Mouse (Mus musculus): ENCODE results near the gene Gm13088. TPM values are rescaled to one million over a fixed set of nuclear protein-coding genes. Genes with fewer than 3 reads are reported as not detected.
"Not testable (repeated sequence)": the region's sequence is repeated elsewhere in the genome, so short reads cannot be mapped to it uniquely, and the experiment has no call there.

The Gm13088 gene
- total RNA-seq (2014; rRNA removed) (not detected in 2 replicates), polyA plus RNA-seq (2012; rRNA removed) (not detected in 2 replicates)

DNA sequence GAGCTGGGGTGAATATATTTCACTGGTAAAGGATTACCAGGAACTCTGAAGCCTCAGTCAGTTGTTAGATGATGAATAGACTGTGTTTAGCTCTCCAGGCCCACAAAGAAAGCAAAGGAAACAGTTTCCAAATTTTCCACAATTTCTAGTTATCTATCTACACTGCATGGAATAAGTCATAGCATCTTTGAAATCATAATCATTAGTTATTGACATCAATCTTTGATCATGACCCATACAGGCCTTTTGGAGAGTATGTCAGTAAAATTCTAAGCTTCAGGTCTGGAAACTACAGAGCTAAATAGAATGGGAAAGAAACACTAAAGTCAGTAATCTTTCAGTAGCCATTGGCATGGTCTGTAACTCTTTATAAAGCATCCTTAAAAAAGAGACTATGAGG is at the start of gene Gm13088:
Gene Gm13088 (minus strand): TSS at position 101 of the 400 bp plus-strand sequence.
- H3K27me3 ChIP-seq (ENCODE audit: control insufficient read depth, insufficient read depth, low read length); H3K4me1 ChIP-seq (ENCODE audit: control insufficient read depth, insufficient read depth, low read length); H3K4me3 ChIP-seq (ENCODE audit: insufficient read depth, low read depth, low read length); H3K36me3 ChIP-seq (ENCODE audit: control insufficient read depth, insufficient read depth, low read length); H3K79me2 ChIP-seq (ENCODE audit: control insufficient read depth, insufficient read depth, low read length); H3K9ac ChIP-seq (ENCODE audit: low read depth, low read length); H3K27ac ChIP-seq (replicated peaks; ENCODE audit: insufficient read depth, low read depth, low read length); DNase-seq (ENCODE audit: extremely low read depth, low read depth, low spot score): not testable (repeated sequence)

DNA sequence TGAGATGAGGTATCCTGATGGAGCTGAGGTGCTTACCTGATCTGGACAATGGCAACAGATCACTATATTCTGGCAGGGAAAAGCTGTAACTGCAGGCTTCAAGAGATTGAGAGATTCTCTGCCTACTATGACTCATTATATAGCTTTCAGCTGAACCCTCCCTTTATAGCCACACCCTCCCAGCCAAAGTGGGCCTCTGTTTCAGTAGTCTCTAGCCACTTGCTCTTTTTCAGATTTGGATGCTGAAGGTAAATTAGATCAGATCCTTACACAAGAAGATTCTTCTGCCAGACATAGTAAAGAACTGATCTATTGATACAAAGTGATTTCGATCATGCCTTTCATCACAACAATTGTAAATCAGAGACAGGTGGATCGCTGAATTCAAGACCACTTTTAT is 45.6 kb upstream of the Gm13088 start, which contains the start of gene Gm13089:
Gene Gm13089 (minus strand): TSS at position 101 of the 400 bp plus-strand sequence.
- H3K27me3 ChIP-seq (ENCODE audit: control insufficient read depth, insufficient read depth, low read length) = no peaks in the 10 kb centered on the region
- TF ChIP-seq POLR2A (IDR thresholded peaks at IDR 0.05; ENCODE audit: extremely low read depth, insufficient read depth, low read length) (no peak), CTCF (IDR thresholded peaks at IDR 0.05; ENCODE audit: low read depth, low read length) (no peak)
- H3K27ac ChIP-seq (replicated peaks; ENCODE audit: insufficient read depth, low read depth, low read length) = no peak within 1 kb of the TSS
- no peak within 1 kb of the TSS for H3K9ac ChIP-seq (ENCODE audit: low read depth, low read length)
- no peak for DNase-seq (ENCODE audit: extremely low read depth, low read depth, low spot score)
- H3K4me3 ChIP-seq (ENCODE audit: insufficient read depth, low read depth, low read length) = no peak within 1 kb of the TSS
- 71% methylated on average over 2 of the region's 2 CpGs for WGBS
- no peaks in the 10 kb centered on the region for H3K36me3 ChIP-seq (ENCODE audit: control insufficient read depth, insufficient read depth, low read length)
- no peaks in the 10 kb centered on the region for H3K79me2 ChIP-seq (ENCODE audit: control insufficient read depth, insufficient read depth, low read length)
- no peaks in the 10 kb centered on the region for H3K4me1 ChIP-seq (ENCODE audit: control insufficient read depth, insufficient read depth, low read length)

DNA sequence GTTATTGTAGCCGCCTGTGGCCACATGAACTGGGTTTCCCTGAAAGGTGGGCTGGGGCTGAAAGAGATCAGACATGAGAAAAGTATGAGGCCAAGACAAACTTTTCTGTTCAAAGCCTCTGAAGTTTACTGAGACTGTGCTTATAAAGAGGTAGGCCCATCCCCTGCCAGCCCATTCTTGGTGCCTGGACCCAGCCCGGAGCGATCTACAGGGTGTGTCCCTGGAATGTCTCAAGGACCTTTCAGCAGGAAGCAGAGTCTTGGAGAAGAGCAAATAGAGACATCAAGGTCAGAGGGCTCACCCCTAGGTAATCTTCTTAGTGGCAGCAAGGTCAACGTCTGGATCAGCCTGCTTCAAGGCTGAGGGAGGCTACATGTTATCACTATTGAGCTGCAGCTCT is 38.9 kb downstream of the Gm13088 start:
- H3K4me3 ChIP-seq (ENCODE audit: insufficient read depth, low read depth, low read length); H3K4me1 ChIP-seq (ENCODE audit: control insufficient read depth, insufficient read depth, low read length); H3K27me3 ChIP-seq (ENCODE audit: control insufficient read depth, insufficient read depth, low read length); H3K9ac ChIP-seq (ENCODE audit: low read depth, low read length); DNase-seq (ENCODE audit: extremely low read depth, low read depth, low spot score); H3K27ac ChIP-seq (replicated peaks; ENCODE audit: insufficient read depth, low read depth, low read length); H3K36me3 ChIP-seq (ENCODE audit: control insufficient read depth, insufficient read depth, low read length); H3K79me2 ChIP-seq (ENCODE audit: control insufficient read depth, insufficient read depth, low read length): not testable (repeated sequence)
- 72% methylated on average over 4 of the region's 4 CpGs for WGBS

DNA sequence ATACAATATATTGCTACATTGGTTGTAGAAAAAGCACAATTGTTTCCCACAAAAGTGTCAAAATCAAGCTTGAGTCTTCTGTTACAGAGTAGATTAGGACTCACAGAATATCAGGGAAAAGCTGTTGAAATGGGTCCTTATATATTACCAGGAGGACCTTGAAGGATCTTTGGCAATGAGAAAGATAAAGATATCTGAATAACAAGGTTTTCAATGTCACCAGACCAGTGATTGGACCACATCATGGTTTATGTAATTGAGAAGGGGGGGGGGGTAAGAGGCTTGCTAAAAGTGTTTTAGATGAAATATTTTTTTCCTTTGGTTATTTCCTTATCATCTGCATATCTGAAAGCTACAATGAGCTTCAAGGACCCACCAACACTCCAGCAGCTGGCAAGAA is 42.3 kb downstream of the Gm13088 start, which contains the start of gene Gm13083:
Gene Gm13083 (plus strand): TSS at position 301 of the 400 bp plus-strand sequence.
- H3K79me2 ChIP-seq (ENCODE audit: control insufficient read depth, insufficient read depth, low read length); H3K27ac ChIP-seq (replicated peaks; ENCODE audit: insufficient read depth, low read depth, low read length); H3K36me3 ChIP-seq (ENCODE audit: control insufficient read depth, insufficient read depth, low read length); H3K27me3 ChIP-seq (ENCODE audit: control insufficient read depth, insufficient read depth, low read length); H3K4me1 ChIP-seq (ENCODE audit: control insufficient read depth, insufficient read depth, low read length); H3K4me3 ChIP-seq (ENCODE audit: insufficient read depth, low read depth, low read length); H3K9ac ChIP-seq (ENCODE audit: low read depth, low read length); DNase-seq (ENCODE audit: extremely low read depth, low read depth, low spot score): not testable (repeated sequence)

DNA sequence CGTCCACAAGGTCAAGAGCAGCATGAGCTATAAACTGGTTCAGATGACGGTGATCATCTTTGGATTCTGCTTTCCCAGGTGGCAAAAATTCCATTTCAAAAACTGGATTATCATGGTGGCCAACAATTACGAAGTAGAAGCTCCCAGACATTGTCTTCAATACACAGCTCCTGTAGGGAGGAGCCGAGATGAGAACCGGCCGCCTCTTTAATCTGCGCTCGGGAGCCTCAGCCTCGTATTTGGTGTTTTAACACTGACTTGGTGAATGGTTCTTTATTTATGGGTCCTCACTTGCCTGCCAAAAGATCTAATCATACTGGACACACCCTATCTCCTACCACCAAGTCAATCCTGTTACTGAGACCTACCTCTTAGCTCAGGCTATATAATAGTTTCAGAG is 45.1 kb downstream of the Gm13088 start:
- H3K27me3 ChIP-seq (ENCODE audit: control insufficient read depth, insufficient read depth, low read length); H3K36me3 ChIP-seq (ENCODE audit: control insufficient read depth, insufficient read depth, low read length); H3K9ac ChIP-seq (ENCODE audit: low read depth, low read length); H3K27ac ChIP-seq (replicated peaks; ENCODE audit: insufficient read depth, low read depth, low read length); H3K4me1 ChIP-seq (ENCODE audit: control insufficient read depth, insufficient read depth, low read length); H3K4me3 ChIP-seq (ENCODE audit: insufficient read depth, low read depth, low read length); H3K79me2 ChIP-seq (ENCODE audit: control insufficient read depth, insufficient read depth, low read length); DNase-seq (ENCODE audit: extremely low read depth, low read depth, low spot score): not testable (repeated sequence)
- WGBS = 79% methylated on average over 9 of the region's 9 CpGs

Other genes starting within 250 kb of the Gm13088 start
- 5.2 and 7.8 TPM in 2 replicates for gene Pramef8, start 244.8 kb downstream of the Gm13088 start, total RNA-seq (2014; rRNA removed)
- 2.1 and 2.3 TPM in 2 replicates for gene Pramef8, start 244.8 kb downstream of the Gm13088 start, polyA plus RNA-seq (2012; rRNA removed)
- not detected in 2 replicates for gene Oog4, start 206.9 kb downstream of the Gm13088 start, total RNA-seq (2014; rRNA removed)
- gene Oog4, start 206.9 kb downstream of the Gm13088 start, polyA plus RNA-seq (2012; rRNA removed) = not detected in 2 replicates
- gene Gm13043, start 145.9 kb downstream of the Gm13088 start, total RNA-seq (2014; rRNA removed) = not detected in 2 replicates
- gene Gm13043, start 145.9 kb downstream of the Gm13088 start, polyA plus RNA-seq (2012; rRNA removed) = not detected in 2 replicates
- not detected in 2 replicates for gene Gm13040, start 121.3 kb downstream of the Gm13088 start, total RNA-seq (2014; rRNA removed)
- gene Gm13040, start 121.3 kb downstream of the Gm13088 start, polyA plus RNA-seq (2012; rRNA removed) = not detected in 2 replicates
- not detected in 2 replicates for gene BC080695, start 105.5 kb downstream of the Gm13088 start, total RNA-seq (2014; rRNA removed)
- not detected in 2 replicates for gene BC080695, start 105.5 kb downstream of the Gm13088 start, polyA plus RNA-seq (2012; rRNA removed)
- gene Gm13057, start 105.5 kb downstream of the Gm13088 start, total RNA-seq (2014; rRNA removed) = not detected in 2 replicates
- gene Gm13057, start 105.5 kb downstream of the Gm13088 start, polyA plus RNA-seq (2012; rRNA removed) = not detected in 2 replicates
- gene Gm13083, start 42.2 kb downstream of the Gm13088 start, total RNA-seq (2014; rRNA removed) = not detected in 2 replicates
- gene Gm13083, start 42.2 kb downstream of the Gm13088 start, polyA plus RNA-seq (2012; rRNA removed) = not detected in 2 replicates
- gene Gm13089, start 45.5 kb upstream of the Gm13088 start, total RNA-seq (2014; rRNA removed) = not detected in 2 replicates
- not detected in 2 replicates for gene Gm13089, start 45.5 kb upstream of the Gm13088 start, polyA plus RNA-seq (2012; rRNA removed)
- not detected in 2 replicates for gene Gm13078, start 62.2 kb upstream of the Gm13088 start, total RNA-seq (2014; rRNA removed)
- gene Gm13078, start 62.2 kb upstream of the Gm13088 start, polyA plus RNA-seq (2012; rRNA removed) = not detected in 2 replicates
- not detected in 2 replicates for gene Gm13023, start 132.1 kb upstream of the Gm13088 start, total RNA-seq (2014; rRNA removed)
- gene Gm13023, start 132.1 kb upstream of the Gm13088 start, polyA plus RNA-seq (2012; rRNA removed) = not detected in 2 replicates
- gene Gm13084, start 158.8 kb upstream of the Gm13088 start, total RNA-seq (2014; rRNA removed) = not detected in 2 replicates
- gene Gm13084, start 158.8 kb upstream of the Gm13088 start, polyA plus RNA-seq (2012; rRNA removed) = not detected in 2 replicates
- gene Gm13103, start 189.3 kb upstream of the Gm13088 start, total RNA-seq (2014; rRNA removed) = not detected in 2 replicates
- not detected in 2 replicates for gene Gm13103, start 189.3 kb upstream of the Gm13088 start, polyA plus RNA-seq (2012; rRNA removed)
- not detected in 2 replicates for gene Pramef6, start 243.1 kb upstream of the Gm13088 start, total RNA-seq (2014; rRNA removed)
- not detected in 2 replicates for gene Pramef6, start 243.1 kb upstream of the Gm13088 start, polyA plus RNA-seq (2012; rRNA removed)